Mouse (Mus musculus): Measurements from ENCODE around the gene Gm13199. TPM values are rescaled to one million over a fixed set of nuclear protein-coding genes. Genes with fewer than 3 reads are reported as not detected.

The Gm13199 gene
- total RNA-seq (2021): under 1 TPM in 1 of 2 experiments, not detected in 1; 0.66 TPM
- long read RNA-seq, experiment 1: 0 reads
- long read RNA-seq, experiment 2: 0 reads

DNA sequence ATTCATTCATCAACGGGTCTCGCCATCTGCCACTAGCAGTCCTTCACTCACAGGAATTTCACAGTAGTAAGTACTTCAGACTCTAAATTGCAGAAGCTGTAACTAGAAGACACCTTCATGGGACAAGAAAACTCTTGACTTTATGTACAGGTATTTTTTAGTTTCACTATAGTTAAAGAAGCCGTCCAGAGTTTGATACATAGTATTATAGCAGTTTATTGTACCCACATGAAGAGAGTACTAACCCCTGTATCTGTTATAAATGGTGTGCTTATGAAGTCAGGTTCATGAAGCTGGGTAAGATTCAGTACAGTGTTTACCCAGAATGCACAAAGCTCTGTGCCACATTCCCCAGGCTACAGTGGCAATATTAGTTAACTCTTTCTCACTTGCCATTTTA, at the start of gene Gm13199:
Gm13199 (minus strand) TSS at position 101 of the 400 bp plus-strand sequence.
- DNase-seq (ENCODE audit: low spot score in 2 of 2): no peak

DNA sequence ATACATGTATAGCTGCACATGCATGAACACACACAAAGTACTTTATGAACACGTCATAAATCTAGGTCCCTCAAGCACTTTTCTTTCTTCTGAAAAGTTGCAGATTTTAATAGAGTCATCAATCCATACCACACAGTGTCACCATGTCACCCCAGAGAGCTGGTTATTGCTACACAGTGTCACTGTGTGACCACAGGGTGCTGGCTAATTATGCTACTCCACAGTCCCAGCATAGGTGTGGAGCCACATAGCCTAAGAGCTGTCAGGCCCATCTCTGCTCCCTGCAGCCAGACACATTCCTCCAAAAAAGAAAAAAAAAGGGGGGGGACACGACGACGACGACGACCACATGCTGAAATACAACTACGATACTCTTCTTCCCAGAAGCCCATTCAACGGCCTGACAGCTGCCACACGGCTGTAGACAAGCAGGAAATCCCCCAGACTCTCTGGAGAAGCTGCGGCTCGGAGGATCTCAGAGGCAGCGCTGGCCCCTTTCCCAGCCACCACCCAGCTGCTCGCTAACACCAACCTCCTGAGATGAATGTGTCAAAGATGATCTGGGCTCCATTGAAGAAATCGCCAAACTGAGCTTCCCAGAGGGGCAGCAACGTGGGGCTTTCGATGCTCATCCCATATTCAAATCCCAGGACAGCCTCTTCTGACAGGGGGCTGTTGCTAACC, 48.7 kb upstream of the Gm13199 start:
- DNase-seq (ENCODE audit: low spot score in 2 of 2): no peak

DNA sequence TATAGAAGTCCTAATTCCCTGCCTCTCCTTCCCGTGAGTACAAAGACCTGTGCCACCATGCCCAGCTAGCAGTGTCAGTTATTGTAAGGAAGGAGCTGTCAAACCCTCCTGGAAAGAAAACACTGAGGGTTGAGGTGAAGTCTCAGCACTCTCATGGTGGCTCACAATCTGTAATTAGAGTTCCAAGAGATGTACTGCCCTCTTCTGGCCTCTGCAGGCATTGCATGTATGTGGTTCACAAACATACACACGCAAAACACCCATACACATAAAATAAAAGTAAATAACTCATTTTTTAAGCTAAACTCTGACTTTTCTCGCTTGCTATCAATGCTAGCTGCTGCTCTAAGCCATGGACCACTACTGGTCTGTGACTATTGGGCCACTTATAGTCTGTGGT, 43.9 kb upstream of the Gm13199 start:
- DNase-seq (ENCODE audit: low spot score in 2 of 2): peak in 1 of 2 experiments; percentile 19

DNA sequence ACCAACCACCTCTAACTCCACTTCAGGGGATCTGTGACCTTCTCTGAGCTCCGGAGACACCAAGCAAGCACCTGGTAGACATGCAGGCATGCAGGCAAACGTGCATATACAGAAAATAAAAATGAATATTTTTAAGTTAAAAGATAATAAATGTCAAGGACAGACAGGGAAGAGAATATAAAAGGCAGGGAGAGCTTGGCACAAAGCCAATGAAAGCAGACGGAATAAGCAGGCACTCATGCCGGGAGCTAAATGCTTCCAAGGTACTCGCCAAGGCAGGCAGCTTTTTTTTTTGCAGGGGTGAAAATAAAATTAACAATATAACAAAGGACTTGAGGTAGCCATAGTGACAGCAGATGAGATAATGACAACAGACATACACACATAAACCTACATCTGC, 43.4 kb upstream of the Gm13199 start:
- DNase-seq (ENCODE audit: low spot score in 2 of 2): no peak

DNA sequence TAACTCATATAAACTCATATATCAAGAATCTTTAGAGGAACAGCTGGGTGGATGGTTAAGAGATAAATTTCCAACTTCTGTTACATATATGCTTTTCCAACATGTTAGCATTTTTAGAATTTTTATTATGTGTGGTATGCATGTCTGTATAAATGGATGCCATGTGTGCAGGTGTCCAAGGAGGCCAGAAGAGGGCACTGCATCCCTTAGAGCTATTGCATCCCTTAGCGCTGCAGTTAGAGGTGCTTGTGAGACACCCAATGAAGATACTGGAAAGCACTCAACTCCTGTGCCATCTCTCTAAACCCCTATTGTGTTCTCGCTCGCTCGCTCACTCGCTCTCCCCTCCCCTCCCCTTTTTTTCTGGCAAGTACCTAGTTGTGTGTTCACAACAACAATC, 37.4 kb upstream of the Gm13199 start:
- no peak for DNase-seq (ENCODE audit: low spot score in 2 of 2)

DNA sequence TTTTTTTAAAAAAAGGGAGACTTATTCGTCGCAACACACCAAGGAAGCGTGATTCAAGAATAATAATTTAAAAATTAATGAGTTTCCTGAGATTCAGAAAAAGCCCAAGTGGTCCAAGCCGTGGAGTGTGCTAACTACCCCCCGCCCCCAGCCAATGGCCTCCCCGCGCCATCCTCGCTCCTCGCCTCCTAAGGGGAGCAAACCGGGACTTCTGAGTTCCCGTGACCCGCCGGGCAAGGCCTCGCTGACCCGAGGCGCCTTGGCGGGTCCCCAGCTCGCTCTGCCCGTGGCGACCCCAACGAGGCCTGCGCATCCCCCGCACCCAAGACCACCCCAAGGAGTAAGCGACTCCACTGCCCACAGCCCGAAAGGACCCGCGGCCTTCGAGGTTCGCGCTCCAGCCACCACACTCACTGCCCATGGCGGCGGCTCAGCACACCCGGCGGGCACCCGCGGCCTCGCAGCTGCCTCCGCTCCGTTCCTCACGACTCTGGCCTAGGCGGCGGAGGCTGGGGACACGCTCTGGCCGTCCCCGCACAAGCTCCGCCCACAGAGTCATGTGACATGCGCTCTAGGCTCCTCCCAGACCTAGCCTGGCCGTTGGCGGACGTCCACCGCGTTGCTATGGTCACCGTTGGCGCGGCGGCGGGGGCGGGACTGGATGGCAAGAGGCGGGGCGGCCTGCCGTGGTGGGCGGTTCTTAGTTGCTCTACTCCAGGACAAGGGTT, 32.3 kb upstream of the Gm13199 start, which contains the start of gene Sec61a2:
Sec61a2 (minus strand) TSS at position 590 of the 728 bp plus-strand sequence.
- DNase-seq (ENCODE audit: low spot score in 2 of 2): peak; percentile 100

DNA sequence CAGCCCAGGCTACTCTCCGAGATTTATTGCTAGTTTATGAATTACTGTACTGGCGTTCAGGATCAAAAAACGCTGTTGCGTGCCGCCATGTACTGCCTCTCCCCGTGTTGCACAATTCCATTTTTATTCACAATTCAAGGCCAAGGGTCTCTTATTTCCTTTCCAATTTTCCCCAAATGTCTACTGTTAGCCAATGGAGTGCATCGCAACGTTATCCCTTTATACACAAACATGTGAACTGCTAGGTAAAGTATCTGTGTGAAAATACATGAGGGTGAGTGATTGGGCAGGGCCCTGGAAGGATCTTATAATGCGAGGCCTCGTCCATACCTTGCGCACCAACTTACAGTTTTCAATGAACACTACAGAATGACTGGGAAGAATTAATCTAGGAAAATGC, 31.6 kb upstream of the Gm13199 start:
- DNase-seq (ENCODE audit: low spot score in 2 of 2): no peak

DNA sequence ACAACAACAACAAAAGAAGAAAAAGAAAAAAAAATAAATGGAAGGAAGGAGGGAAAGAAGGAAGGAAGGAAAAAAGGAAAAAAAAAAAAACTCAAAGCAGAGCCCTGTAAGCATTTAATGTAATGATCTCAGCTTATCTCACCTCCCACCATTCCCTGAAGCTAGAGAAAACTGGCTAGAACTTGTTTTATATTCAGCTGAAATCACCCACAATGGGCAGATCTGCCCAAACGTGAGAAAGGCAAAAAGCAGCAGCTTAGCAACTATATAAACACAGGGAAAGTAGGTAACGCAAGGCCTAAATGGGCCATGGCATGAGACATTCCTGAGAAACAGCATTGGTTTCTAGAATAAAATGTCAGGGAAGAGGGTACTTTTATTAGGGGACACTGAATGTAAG, 26.7 kb upstream of the Gm13199 start:
- no peak for DNase-seq (ENCODE audit: low spot score in 2 of 2)

DNA sequence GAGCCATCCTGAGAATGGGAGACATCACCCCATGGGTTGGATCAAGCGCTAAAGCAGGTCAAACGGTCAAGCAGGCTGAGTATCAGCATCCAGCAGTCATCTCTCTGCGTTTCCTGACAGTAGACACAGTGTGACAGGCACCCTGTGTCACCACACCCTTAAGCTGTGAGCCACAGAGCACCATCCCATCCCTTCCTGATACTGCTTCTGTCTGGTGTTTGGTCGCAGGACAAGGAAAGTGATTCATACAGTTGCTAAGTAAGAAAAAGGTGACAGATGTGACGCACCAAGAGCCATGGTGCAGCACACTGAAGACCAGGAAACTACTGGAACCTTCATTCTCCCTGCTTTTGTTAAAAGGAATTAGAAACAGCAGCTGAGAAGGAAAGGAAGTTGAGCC, 26.1 kb upstream of the Gm13199 start:
- DNase-seq (ENCODE audit: low spot score in 2 of 2): no peak

DNA sequence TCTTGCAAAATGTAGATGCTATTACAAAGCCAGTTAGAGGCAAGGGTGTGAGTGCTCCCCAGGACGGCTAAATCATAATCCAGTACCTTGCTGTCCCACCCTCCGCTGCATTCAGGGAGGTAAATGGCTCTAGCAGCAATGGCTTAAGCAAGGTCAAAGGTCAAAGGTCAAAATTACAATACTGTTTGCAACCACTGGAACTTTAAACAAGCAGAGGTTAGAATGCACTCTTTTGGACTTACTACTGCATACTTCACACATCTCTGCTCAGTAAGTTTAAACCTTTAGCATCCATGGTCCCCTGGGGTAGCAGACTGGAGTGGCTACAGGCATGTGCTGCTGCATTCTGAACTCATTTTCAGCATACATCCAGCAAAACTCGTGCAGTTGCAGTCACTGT, 14.7 kb upstream of the Gm13199 start:
- DNase-seq (ENCODE audit: low spot score in 2 of 2): no peak

DNA sequence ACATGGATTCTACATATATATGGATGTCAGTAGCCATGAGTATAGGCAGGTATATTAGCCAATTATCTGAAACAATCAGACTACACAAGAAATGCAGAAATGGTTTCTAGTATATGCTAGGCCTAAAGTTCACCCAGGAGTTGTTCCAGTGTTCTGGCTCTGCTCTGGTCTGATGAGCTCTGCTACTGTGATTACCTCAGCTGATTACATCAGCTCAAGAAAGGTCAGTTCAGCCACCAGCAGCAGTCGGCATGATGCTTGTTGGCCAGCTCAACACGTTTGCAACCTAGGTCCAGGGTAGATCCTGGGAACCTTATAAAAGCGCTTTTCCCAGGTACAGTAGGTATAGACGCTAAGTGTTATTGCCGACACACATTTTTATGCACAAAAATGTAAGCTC, 7.0 kb upstream of the Gm13199 start:
- DNase-seq (ENCODE audit: low spot score in 2 of 2): no peak

DNA sequence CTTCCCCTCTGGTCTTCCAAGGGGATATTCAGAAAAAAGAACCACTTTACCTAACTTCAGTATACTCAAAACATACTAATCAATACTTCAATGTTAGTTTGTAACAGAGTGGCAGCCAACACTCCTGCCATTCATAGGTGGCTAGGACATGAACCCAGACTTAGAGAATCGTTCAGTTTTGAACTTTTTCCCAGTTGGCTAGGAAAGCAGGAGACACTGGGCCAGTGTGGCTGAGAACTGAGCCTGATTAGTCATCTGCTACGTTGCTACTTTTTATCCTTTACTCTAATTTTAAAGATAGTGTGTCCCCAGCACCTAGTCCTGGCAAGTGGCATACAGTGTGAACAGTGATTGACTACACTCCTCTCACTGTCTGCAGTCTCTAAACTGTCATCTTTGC, 4.9 kb upstream of the Gm13199 start:
- DNase-seq (ENCODE audit: low spot score in 2 of 2): no peak

DNA sequence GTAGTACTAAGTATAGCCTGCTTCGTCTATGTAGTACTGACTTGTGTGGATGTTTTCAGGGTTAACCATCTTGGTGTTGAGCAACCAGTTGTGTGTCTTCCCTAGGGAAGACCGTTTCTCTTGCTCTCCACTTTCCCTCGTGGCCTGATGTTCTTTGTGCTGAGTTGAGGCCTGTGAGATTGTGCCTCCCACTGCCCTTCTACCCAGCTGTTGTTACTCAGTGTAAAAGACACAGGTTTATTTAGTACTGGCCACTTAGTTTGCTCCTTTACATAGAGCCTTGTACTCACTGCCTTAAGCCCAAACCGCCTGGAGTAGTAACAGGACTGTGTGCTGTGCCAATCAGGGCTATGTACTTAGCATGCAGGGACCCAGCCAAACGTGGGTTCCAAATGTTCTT, 10.9 kb downstream of the Gm13199 start:
- no peak for DNase-seq (ENCODE audit: low spot score in 2 of 2)

DNA sequence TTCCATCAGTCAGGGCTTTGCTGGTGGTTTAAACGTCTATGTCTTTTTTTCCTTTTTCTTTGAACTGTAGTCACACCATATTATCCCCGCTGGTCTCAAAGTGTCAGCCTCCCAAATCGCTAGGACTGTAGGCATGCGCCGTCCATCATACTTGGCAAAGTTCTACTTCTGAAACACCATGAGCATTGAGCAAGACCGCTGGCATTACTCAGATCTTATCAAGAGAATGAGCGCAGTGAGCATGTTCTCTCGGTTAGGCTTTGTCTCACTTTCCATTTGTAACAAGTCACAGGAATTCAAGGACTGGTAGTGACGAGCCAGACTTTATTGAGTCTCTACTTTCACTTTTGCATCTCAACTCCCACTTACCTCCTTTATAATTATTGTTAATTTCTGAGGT, 11.6 kb downstream of the Gm13199 start:
- no peak for DNase-seq (ENCODE audit: low spot score in 2 of 2)

DNA sequence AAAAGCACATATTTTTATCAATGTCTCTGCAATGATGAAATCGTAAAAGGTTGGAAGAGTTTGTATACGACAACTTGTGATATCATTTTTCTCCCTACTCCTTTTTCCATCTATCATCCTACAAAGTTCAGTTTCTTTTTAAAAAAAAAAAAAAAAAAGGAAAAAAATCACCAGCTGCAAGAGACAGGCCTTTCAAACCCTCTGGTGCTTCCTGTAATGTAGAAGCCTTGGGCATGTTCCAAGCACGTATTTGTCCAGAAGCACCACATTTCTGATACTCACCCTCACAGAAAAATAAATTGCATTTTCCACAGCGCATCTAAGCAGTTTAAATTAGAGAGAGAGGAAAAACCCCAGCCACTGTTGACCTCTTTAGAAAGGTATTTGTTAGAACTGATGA, 16.9 kb downstream of the Gm13199 start:
- no peak for DNase-seq (ENCODE audit: low spot score in 2 of 2)

DNA sequence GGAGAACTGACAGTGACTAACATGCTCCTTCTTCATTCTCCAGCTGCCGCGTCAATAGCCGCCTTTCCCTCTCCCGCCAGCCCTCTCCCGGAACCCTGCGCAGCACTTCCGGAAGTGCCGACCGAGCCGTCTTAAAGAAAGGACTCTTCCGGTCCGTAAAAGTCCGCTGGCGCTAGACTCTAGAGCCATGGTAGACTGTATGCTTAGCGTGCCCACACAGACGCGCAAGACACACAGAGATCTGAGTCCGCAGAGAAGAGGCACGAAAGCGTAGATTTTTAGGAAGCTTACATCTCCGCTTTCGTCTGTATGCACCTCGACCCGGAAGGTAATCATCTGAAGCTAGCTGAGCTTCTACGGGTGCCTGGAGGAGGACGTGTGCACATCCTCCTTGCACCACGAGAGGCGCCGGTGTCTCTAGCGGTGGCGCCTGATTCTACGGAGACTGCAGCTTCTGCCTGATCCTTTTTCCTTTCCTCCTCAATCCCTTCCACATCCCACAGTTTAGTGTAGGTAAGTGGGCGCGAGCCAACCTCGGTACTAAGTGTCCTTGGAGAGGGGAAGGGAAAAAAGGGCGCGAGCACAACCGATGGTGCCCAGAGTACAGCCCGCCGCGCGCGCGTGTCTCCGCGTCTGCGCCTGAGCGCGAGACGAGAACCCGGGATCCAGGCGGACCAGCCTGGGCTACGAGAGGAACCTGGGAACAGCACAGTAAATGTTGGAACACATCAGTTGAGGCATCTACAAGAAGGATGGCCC, 17.7 kb downstream of the Gm13199 start, which contains the start of the genes Nudt5 and Cdc123:
Nudt5 (plus strand) TSS at position 147 of the 759 bp plus-strand sequence.
Cdc123 (minus strand) TSS at position 292 of the 759 bp plus-strand sequence.
- peak; percentile 67 to 86 for DNase-seq (ENCODE audit: low spot score in 2 of 2)

DNA sequence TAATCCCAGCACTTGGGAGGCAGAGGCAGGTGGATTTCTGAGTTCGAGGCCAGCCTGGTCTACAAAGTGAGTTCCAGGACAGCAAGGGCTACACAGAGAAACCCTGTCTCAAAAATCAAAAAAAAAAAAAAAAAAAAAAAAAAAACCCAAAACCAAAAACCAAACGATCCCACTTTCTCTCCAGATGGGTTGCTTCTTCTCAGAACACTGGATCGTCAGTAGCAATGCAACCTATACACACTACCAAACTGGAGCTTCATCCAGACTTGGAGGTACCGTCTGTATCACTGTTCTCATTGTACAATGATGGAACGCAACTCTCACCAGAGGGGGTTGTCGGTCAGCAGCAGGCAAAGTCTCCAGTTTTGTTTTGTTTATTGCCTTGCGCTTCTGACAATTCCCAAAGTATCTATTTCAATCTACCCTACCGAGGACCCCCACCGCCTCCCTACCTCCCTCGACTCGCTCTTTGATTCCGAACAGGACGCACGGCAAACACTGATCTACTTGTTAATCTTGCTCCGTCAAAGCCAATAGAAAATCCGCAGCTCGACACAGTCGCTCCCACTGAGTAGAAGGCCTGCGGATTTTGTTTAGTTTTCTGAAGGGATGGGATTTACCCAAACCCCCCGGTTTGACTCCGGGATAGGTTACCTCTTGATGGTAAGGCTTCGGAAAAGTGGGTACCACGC, 18.4 kb downstream of the Gm13199 start:
- no peak for DNase-seq (ENCODE audit: low spot score in 2 of 2)

DNA sequence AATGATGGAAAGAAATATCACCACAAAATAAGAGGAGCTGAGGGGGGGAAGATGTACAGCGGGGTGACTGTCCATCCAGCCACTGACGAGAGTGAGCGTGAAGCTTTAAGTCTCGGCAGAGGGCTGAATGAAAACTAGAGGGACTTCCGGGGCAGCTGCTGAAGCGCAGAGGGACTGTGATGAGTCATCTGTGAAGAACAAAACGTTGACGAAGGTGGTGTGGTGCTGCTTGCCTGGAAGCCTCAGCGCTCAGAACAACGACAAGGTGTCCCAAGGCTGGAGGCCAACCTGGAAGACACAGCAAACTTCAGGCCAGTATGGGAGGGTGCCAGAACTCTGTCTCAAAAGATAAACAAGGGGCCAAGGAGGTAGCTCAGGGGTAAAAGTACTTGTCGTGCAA, 21.9 kb downstream of the Gm13199 start:
- DNase-seq (ENCODE audit: low spot score in 2 of 2): no peak

DNA sequence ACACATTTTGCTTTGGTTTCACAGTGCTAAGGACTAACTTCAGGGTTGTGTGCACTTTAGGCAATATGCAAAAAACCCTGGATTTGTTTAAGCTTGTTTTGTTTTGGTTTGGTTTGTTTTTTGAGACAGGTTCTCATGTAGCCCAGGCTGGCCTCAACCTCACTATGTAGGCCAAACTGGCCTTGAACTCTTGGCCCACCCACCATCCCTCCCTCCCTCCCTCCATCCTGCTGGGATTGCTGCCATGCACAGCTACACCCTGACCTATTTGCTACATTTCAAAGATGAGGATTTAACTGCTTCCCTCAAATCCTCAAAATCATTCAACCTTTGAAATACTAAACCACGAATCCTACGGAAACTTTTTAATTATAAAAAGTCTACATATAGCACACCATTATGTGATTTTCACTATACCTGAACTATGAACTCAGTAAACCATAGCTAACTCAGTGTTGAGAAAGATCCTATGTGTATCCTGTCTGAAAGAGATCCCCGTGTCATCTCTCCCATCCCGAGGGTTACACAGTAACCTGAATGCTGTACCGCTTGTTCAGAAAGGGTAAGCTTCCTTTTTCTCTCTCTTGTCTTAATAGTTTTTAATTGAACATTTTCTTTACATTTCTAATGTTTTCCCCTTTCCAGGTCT, 37.3 kb downstream of the Gm13199 start:
- no peak for DNase-seq (ENCODE audit: low spot score in 2 of 2)

DNA sequence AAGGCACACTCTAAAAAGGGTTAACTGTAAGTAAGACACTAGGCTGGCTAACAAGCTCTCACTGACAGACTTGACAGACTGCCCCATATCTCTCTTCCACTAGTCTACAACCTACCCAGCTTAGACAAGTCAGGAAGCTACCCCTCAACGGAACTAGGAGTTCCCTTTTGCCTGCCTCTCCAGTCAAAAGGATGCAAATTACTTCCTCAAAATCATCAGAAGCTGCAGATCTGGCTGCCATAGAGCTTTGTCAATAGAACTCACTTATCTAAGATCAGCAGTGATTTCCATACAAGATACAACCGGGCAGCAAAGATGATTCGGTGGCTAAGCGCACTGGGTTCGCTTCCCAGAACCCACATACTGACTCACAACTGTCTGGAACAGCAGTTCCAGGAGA, 38.0 kb downstream of the Gm13199 start:
- DNase-seq (ENCODE audit: low spot score in 2 of 2): no peak

DNA sequence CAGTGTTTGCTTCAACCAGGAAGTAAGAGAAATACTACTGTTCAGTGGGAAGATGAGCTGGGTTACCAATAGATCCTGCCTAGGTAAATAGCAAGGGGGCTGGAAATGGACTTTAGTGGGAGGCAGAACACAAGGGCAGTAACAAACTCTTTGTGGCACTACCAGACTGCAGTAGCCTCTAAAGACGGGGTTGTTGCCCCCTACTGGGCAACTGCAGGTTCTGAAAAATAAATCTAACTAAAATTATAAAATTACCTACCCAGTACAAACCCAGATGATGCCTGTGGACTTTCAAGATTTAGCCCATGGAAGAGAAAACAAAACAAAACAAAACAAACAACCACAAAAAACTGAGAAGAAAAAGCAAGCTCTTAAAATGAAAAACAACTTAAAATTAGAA, 38.5 kb downstream of the Gm13199 start:
- DNase-seq (ENCODE audit: low spot score in 2 of 2): no peak
